Mouse (Mus musculus): ENCODE data around the gene Dgcr2.

Dgcr2 gene

GRCm38 (mm10) chr16:17809125-17809524, 89.2 kb downstream of the Dgcr2 start:
- DNase-seq (ENCODE audit: low spot score in 2 of 2): no peak

- peak; percentile 89 to 90 for DNase-seq (ENCODE audit: low spot score in 2 of 2)
These were observed 91.0 kb downstream of the Dgcr2 start for GRCm38 (mm10) chr16:17807192-17808009.

GRCm38 (mm10) chr16:17806581-17807191, 91.7 kb downstream of the Dgcr2 start:
- DNase-seq (ENCODE audit: low spot score in 2 of 2): no peak

DNA sequence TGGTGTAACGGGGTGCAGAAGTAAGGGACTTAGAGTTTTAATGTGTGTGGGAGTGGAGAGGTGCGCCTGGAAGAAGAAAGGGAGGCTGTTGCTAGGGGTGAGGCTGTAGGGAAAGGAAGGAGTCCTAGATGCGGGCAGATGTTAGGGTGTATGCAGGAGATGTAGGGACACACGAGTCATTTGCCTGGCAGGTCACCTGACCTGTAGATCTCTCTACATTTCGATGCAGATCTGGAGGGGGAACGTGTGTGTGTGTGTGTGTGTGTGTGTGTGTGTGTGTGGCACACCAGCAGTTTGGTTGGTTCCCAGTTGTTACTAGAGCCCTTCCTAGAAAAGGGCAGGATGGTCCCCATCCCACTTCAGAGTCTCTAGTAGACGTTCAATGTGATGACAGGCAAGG, 93.4 kb downstream of the Dgcr2 start:
- no peak for DNase-seq (ENCODE audit: low spot score in 2 of 2)

GRCm38 (mm10) chr16:17804449-17804912, 93.9 kb downstream of the Dgcr2 start:
- DNase-seq (ENCODE audit: low spot score in 2 of 2): no peak

DNA sequence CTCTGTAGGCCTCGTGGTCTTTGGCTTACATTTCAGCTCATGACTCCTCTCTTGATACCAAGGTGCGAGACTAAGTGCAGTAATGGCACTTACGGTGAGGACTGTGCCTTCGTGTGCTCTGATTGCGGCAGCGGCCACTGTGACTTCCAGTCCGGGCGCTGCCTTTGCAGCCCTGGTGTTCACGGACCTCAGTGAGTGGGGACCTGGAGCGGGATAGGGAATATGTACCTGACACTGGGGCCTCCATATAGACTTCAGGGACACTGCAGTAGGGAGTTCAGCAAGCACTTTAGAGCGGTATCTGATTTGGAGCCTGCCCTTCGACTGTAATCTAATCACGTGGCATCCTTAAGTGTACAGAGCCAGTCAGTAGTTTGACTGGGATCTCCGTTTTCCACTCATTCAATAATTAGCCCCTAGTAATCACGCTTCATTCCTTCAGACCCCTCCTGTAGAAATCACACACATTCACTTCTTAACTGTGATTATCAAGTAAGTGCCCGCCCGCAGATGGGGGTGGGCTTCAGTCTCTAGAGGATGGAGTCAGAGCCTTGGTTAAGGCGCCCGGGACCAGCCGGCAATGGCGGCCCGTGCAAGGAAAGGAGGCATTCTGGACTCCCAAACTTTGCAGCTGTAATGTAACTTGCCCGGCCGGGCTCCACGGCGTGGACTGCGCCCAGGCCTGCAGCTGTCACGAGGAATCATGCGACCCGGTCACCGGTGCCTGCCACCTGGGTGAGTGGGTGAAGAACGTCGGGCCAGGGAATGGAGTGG, 94.5 kb downstream of the Dgcr2 start:
- DNase-seq (ENCODE audit: low spot score in 2 of 2): no peak

DNA sequence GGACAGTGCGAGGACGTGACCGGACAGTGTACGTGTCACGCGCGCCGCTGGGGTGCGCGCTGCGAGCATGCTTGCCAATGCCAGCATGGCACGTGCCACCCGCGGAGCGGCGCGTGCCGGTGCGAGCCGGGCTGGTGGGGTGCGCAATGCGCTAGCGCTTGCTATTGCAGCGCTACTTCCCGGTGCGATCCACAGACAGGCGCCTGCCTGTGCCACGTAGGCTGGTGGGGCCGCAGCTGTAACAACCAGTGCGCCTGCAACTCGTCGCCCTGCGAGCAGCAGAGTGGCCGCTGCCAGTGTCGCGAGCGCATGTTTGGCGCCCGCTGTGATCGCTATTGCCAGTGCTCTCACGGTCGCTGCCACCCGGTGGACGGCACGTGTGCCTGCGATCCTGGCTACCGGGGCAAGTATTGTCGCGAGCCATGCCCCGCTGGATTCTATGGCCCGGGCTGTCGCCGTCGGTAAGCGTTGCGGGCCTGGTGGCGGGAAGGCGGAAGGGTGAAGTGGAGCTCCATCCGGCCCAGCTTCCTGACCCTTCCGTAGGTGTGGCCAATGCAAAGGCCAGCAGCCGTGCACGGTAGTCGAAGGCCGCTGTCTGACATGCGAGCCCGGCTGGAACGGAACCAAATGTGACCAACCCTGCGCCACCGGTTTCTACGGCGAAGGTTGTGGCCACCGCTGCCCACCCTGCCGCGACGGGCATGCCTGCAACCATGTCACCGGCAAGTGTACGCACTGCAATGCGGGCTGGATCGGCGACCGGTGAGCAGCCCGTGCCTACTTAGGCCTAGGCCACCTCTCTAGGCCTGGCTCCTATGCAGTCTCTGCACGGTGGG, 95.3 kb downstream of the Dgcr2 start:
- DNase-seq (ENCODE audit: low spot score in 2 of 2): peak; percentile 51 to 56

DNA sequence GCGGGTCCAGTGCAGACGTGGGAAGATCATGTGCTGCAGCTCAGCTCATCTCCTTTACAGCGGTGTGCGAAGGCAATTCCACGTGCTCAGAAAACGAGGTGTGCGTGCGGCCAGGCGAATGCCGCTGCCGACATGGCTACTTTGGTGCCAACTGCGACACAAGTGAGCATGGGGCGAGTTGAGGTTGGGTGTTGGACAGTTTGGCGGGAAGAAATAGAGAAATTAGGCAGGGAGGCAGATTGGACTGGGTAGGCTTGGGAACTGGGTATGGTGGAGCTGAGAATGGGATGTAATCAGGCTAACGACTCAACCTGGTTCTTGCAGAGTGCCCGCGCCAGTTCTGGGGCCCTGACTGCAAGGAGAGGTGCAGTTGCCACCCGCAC, 95.9 kb downstream of the Dgcr2 start:
- DNase-seq (ENCODE audit: low spot score in 2 of 2): no peak

DNA sequence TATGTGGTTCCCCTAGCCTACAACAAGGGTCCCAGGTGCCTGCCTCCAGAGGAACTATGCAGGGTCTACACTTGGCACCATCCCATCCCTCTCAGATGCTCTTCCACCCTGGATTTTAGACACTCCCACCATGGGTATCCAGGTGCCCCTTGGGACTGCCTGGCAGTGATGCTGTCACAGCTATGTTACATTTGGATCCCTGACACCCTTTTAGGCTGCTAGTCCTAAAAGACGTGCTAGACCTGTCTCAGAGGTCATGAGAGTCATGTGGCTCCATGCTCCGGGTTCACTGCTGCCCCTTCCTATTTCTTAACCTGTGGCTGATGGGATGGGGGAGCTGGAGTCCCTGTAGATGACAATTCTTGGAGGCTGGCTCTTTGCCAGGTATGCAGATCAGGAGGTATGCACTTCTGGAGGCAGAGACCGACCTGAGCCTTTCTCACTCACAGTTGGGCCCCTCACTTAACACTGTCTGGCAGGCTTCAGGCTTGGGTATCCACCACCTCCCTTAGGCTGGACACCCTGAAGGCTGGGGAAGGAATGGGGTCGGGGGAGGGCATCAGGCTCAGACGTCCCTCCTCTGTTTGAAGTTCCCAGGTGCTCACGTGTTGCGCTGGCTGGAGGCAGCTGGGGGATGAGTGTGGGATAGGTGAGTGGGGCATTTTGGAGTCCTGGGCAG, 96.4 kb downstream of the Dgcr2 start:
- DNase-seq (ENCODE audit: low spot score in 2 of 2): no peak

- no peak for DNase-seq (ENCODE audit: low spot score in 2 of 2)
These were observed 98.8 kb downstream of the Dgcr2 start for GRCm38 (mm10) chr16:17799584-17799983.

DNA sequence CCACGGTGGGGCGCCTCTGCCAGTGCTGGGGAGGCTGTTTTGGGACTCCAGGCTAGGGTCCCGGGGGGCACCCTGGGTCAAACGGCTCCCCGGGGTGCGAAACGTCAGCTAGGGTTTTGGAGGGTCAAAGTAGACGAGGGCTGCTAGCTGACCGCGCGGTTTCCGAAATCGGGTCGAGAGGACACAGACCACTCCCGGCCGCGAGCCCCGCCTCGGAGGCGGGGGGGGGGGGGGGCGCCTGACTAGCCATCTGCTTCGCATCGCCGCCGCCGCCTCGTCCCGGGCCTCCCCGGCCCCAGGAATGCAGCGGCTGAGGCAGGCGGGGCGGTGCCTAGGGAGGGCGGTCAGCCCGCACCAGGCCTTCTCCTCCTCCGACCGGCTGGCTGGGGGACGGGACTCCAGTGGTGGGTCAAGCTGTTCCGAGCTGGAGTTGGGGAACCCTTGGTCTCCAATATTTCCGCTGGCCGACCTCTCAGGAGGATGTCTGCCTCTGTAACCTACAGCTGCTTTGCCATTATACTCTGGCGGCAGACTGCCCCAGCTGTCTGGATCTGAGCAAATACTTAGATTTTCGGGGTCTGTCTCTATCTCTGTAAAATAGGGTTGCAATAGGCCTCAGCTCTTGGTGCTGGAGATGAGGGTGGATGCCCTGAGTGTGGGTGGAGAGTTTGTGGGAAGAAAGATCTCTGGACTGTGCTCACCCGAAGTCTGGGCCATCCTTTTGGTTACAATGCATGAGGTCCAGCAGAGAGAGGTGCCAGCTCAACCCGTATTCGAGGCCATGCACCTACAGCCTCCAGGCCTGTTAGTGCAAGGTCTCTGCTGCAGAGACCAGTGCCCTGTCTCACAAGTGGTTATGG, 99.8 kb downstream of the Dgcr2 start:
- no peak for DNase-seq (ENCODE audit: low spot score in 2 of 2)

DNA sequence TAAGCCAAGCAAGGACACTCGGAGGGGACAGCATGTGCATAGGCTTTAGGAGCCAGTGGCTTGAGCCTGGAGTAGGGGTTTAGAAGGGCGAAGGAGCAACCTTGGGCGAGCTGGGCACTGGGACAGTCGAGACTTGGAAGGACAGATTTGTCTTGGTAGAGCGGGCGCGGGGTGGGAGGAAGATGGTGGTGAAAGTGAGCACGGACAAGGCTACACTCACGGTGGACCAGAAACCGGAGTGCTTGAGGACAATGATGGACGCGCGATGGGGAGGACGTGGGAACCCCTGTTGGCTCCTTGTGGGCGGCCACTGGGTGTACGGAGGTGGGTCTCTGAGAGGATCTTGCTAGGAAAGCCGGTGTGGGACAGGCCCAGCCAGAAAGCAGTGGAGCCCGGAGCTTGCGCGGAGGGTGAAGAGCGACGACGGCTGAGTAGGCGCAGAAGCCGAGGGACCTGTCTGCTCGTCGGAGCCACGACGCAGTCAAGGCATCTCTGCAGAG, 100.5 kb downstream of the Dgcr2 start:
- no peak for DNase-seq (ENCODE audit: low spot score in 2 of 2)

DNA sequence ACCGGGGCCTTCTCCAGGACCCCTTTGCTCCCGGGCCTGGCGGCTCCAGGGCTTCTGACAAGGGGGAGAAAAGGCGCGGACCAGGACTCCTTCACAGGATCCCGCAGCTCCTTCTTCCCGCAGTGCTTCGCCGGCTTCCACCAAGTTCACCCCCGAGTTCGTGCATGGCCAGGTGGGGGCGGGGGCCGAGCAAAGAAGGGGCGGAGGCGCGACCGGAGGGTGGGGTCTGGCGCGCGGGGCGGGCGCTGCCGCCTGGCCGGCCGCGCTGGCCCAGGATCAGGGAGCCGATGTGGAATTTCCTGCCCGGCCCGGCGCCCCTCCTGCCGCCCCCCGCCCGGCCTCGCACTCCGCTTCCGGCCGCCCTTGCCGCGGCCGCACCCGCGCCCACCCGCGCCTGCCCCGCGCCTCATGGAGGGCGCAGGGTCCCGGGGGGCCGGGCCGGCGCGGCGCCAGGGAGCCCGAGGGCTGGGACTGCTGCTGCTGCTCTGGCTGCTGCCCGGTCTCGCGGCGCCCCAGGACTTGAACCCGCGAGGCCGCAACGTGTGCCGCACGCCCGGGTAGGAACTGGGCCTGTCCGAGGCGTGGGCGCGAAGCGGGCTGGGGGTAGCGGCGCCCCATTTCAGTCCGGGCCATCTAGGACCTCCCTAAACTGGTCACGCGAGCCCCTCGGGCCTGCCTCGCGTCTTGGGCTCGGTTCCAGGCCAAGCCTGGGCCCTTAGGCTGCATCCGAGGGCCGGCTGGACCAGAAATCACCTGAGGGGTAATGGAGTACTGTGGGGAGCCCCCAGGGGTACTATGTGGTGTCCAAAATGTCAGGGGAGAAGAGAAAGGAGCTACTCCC, 101.2 kb downstream of the Dgcr2 start, which contains the start of gene Scarf2:
Gene Scarf2, plus strand, starts transcription at position 312 of the 841 bp plus-strand sequence.
- DNase-seq (ENCODE audit: low spot score in 2 of 2): no peak

- DNase-seq (ENCODE audit: low spot score in 2 of 2): no peak
These were observed 101.8 kb downstream of the Dgcr2 start for GRCm38 (mm10) chr16:17796519-17796918.

GRCm38 (mm10) chr16:17795643-17796042, 102.7 kb downstream of the Dgcr2 start:
- no peak for DNase-seq (ENCODE audit: low spot score in 2 of 2)

GRCm38 (mm10) chr16:17794047-17794446, 104.3 kb downstream of the Dgcr2 start:
- no peak for DNase-seq (ENCODE audit: low spot score in 2 of 2)

DNA sequence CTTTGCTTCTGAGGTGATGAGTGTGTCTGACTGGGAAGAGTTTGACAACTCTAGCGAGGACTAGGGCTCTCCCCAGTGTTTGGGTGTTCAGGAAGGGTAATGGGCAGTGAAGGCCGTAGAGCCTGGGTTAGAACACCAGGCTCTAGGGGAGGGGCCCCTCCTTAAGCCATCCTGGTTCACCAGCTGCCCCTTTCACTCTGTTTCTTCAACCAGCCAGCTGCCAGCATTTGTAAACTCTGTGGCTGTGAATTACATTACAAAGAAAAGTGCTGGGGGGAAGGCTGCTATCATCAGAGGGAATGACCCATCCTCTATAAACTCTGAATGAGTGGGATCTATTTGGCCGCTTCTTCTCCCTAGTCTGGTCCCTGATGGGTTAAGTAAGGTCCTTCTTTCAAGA, 105.6 kb downstream of the Dgcr2 start:
- DNase-seq (ENCODE audit: low spot score in 2 of 2): no peak
